Mouse (Mus musculus) heart, embryonic 12.5 days (tissue): ENCODE data around the gene Epha4. TPM values are rescaled to one million over a fixed set of nuclear protein-coding genes. Genes with fewer than 3 reads are reported as not detected.

ENCODE experiments used
- ATAC-seq: fragments of 200-750 bp; cut with Nextera tagmentation; 2 replicates; pipeline ENCODE4 v1.8.0; 2017; ENCODE audit warnings: moderate TSS enrichment, moderate library complexity; ENCODE audit not compliant: insufficient number of reproducible peaks, low FRiP score
- H3K27ac ChIP-seq: fragments of 300-500 bp; sonication (generic); 2 replicates; pipeline ENCODE4 v1.5.1; 2016; ENCODE audit warnings: mild to moderate bottlenecking, moderate library complexity; ENCODE audit not compliant: poor library complexity, severe bottlenecking
- H3K27me3 ChIP-seq: fragments of 300-500 bp; sonication (generic); replicated peaks from 2 replicates; pipeline ENCODE4 v1.6.1; 2016; ENCODE audit warnings: mild to moderate bottlenecking, moderate library complexity
- H3K36me3 ChIP-seq: fragments of 300-500 bp; sonication (generic); 2 replicates; pipeline ENCODE4 v1.6.1; 2016; ENCODE audit warnings: mild to moderate bottlenecking, moderate library complexity
- H3K4me1 ChIP-seq: fragments of 300-500 bp; sonication (generic); replicated peaks from 2 replicates; pipeline ENCODE4 v1.6.1; 2016; ENCODE audit warnings: mild to moderate bottlenecking
- H3K4me2 ChIP-seq: fragments of 300-500 bp; sonication (generic); 2 replicates; pipeline ENCODE4 v1.6.1; 2016; ENCODE audit warnings: mild to moderate bottlenecking, moderate library complexity
- H3K4me3 ChIP-seq: fragments of 300-500 bp; sonication (generic); 2 replicates; pipeline ENCODE4 v1.5.1; 2016; ENCODE audit warnings: mild to moderate bottlenecking
- H3K9ac ChIP-seq: fragments of 300-500 bp; sonication (generic); 2 replicates; pipeline ENCODE4 v1.6.1; 2016; ENCODE audit warnings: mild to moderate bottlenecking, moderate library complexity
- H3K9me3 ChIP-seq: fragments of 300-500 bp; sonication (generic); replicated peaks from 2 replicates; pipeline ENCODE4 v1.6.1; 2016; ENCODE audit warnings: mild to moderate bottlenecking, moderate library complexity
- WGBS: fragments of 180-500 bp; shearing (Covaris S2); methylation state at CpG from one replicate; pipeline ENCODE4 v1.1.7; 2016; 5-methylcytosine and 5-hydroxymethylcytosine counted together
- microRNA-seq: library from miRNA; unstranded; fragments of <30 nt; microRNA quantifications from one replicate; pipeline ENCODE4, GENCODE M21; 2017
- polyA plus RNA-seq: library from polyadenylated mRNA; unstranded; fragments of >200 nt; fragmentation: Nextera tagmentation; extraction: Ambion mirVana; gene quantifications from 2 replicates; pipeline ENCODE4 v1.2.1, GENCODE M21; 2016

The Epha4 gene
- polyA plus RNA-seq, 1 experiment from 2014 or later = 6.2 TPM

DNA sequence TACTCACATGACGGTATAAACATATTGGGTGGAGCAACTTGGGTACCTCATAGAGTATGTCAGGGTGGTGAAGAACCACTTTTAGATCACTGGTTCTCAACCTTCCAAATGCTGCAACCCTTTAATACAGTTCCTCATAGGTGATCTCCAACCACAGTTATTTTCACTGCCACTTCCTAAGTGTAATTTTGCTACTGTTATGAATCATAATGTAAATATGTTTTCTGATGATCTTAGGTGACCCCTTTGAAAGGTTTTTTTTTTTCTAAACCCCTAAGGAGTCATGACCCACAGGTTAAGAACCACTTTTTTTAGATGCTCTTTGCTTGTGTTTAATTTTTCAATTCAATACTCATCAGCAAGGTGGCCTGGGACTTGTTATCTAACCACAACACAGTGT, 151.0 kb downstream of the Epha4 start:
- Histone ChIP-seq H3K4me1 (no peaks in the 10 kb centered on the region), H3K27ac (no peak overlapping the region), H3K4me2 (no peak overlapping the region), H3K9me3 (no peaks in the 10 kb centered on the region), H3K4me3 (no peak overlapping the region), H3K9ac (no peak overlapping the region), H3K27me3 (no peaks in the 10 kb centered on the region), H3K36me3 (no peaks in the 10 kb centered on the region)
- 83% methylated on average over 1 of the region's 1 CpGs for WGBS
- no peak for ATAC-seq

DNA sequence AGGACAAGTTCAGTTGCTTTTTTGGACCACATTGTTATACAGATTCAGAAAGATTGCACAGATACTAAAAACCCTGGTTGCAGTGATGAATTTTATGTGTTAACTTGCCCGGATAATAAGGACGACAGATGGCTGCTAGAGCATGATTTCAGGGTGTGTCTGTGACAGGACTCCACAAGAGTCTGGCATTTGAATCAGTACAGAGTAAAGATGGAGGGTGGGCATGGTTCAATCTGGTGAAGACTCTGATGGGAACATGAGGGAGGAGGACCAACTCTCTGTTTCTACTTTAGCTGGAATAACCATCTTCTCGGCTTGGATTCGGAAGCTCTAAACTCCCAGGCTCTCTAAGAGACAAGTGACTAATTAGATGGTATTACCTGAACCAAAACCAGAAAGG, 168.4 kb downstream of the Epha4 start:
- H3K27me3 ChIP-seq = no peaks in the 10 kb centered on the region
- H3K4me3 ChIP-seq = no peak overlapping the region
- no peak overlapping the region for H3K9ac ChIP-seq
- no peaks in the 10 kb centered on the region for H3K9me3 ChIP-seq
- H3K27ac ChIP-seq = no peak overlapping the region
- ATAC-seq = no peak
- H3K4me1 ChIP-seq = no peaks in the 10 kb centered on the region
- no peaks in the 10 kb centered on the region for H3K36me3 ChIP-seq
- 86% methylated on average over 4 of the region's 4 CpGs for WGBS
- H3K4me2 ChIP-seq = no peak overlapping the region

DNA sequence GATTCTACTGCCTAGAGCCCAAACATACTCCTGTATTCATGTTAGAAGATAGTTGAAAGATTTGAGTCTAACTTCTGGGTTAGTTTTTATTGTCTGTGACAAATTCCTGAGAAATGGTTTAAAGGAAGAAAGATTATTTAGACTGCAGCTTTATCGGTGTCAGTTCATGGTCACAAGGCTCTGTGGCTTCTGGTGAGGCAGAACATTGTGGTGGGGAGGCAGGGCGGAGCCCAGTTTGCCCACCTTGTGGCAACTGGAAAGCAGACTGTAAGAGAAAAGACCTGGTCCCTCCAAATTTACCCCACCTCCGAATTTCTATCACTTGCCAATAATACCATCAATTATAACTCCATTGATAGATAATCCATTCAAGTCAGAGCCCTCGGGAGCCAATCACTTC, 171.1 kb downstream of the Epha4 start:
- H3K27ac ChIP-seq = no peak overlapping the region
- H3K9ac ChIP-seq = no peak overlapping the region
- H3K4me1 ChIP-seq = 0 out of 2 replicates have a peak, but pooled peaks cover 3% of the 10 kb centered on the region
- no peaks in the 10 kb centered on the region for H3K27me3 ChIP-seq
- no peaks in the 10 kb centered on the region for H3K36me3 ChIP-seq
- no peak overlapping the region for H3K4me2 ChIP-seq
- H3K4me3 ChIP-seq = no peak overlapping the region
- WGBS = 87% methylated on average over 4 of the region's 4 CpGs
- ATAC-seq = no peak
- H3K9me3 ChIP-seq = no peaks in the 10 kb centered on the region

DNA sequence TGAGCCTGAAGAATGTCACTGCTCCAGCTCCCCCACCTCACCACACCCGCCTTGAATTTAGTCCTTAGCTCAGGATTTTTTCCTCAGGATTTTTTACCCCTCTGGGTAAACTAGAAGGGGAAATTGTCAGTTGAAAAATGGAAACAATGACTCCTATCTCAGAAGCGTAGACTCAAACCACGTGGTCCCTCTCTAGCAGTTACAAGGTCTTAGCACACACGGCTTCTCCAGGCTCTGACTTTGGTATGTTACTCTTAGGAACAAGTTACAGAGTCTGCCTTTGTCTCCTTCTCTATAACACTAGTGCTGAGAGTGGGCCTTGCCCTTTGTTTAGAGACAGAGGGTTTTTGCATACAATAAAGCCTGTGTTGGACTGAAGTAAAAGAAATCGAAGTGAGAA, 175.2 kb downstream of the Epha4 start:
- ATAC-seq = no peak
- WGBS = 57% methylated on average over 5 of the region's 5 CpGs
- Histone ChIP-seq H3K27ac (no peak overlapping the region), H3K36me3 (no peaks in the 10 kb centered on the region), H3K9ac (no peak overlapping the region), H3K27me3 (no peaks in the 10 kb centered on the region), H3K4me1 (peaks cover 7% of the 10 kb centered on the region; the same call in 1 of the 2 replicates), H3K4me3 (no peak overlapping the region), H3K4me2 (no peak overlapping the region), H3K9me3 (no peaks in the 10 kb centered on the region)

DNA sequence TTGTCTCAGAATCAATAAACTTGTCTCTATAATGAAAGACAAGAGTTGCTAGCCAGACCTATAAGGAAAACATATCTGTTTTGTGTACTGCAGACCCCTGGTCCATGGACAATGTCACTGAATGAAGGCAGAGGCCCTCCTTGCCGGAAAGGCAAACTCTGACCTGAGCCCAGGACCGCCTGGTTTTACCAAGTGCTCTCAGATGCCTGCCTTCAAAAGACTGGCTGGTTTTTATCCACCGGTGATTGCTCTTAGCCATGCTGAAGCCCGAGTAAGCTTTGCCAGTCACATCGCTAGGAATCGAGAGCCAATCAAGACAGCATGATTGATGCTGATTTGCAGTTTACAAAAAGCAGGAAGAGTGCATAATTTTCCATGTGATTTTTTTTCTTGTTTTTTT, 176.5 kb downstream of the Epha4 start:
- 28% methylated on average over 6 of the region's 6 CpGs for WGBS
- no peak for ATAC-seq

DNA sequence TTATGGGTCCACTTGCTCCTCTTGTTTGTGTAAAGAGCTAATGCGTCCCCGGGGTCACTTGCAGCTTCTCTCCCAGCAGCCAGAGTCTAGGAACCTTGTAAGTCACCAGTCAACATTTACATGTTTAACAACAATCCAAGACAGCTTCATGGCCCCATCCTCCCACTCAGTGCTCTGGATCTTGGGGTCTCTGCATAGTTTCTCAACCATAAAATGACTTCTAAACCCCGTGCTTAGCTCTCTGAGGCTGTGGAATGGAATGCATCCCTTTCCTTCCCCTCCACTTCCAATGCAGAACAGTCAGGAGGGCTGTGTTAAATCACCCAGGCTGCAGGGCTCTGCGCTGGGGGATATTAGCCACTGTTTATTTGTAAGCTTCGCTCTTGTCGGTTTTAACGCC, 178.0 kb downstream of the Epha4 start:
- 59% methylated on average over 7 of the region's 7 CpGs for WGBS
- Histone ChIP-seq H3K36me3 (no peaks in the 10 kb centered on the region), H3K27me3 (no peaks in the 10 kb centered on the region), H3K4me3 (no peak overlapping the region), H3K9me3 (no peaks in the 10 kb centered on the region), H3K9ac (no peak overlapping the region), H3K4me1 (peaks cover 7% of the 10 kb centered on the region; the same call in 1 of the 2 replicates), H3K27ac (no peak overlapping the region), H3K4me2 (no peak overlapping the region)
- ATAC-seq = no peak

More for the DNA sequence above, 176.5 kb downstream of the Epha4 start:
- Histone ChIP-seq H3K27me3 (no peaks in the 10 kb centered on the region), H3K4me1 (peaks cover 7% of the 10 kb centered on the region; the same call in 1 of the 2 replicates), H3K27ac (no peak overlapping the region), H3K9me3 (no peaks in the 10 kb centered on the region), H3K4me2 (no peak overlapping the region), H3K9ac (no peak overlapping the region), H3K36me3 (no peaks in the 10 kb centered on the region), H3K4me3 (no peak overlapping the region)

DNA sequence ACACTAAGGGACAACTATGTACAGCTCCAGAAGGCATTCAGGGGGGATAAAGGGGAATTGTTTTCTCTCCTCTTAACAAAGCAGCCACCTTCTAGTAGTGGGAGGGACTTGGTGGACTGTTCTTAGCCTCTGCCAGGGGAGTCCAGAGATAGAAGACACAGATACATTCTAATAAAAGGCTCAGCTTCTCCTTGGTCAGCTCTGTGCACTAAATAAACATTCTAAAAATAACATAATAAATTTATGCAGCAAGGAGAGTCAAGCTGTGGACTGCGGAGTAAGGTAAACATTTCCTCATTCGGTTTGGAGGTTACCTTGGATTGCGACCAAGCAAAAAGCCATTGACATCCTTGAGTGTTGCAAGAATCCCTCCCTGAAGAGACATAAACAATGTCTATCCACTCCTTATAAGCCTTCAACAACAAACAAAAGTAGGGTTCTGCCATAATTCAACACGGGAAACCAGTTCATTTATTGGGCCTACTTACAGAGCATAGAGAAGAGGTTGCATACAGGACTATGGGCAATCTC, 196.2 kb downstream of the Epha4 start:
- WGBS = 85% methylated on average over 4 of the region's 4 CpGs
- Histone ChIP-seq H3K27ac (no peak overlapping the region), H3K4me3 (no peak overlapping the region), H3K9me3 (no peaks in the 10 kb centered on the region), H3K36me3 (no peaks in the 10 kb centered on the region), H3K9ac (no peak overlapping the region), H3K27me3 (no peaks in the 10 kb centered on the region), H3K4me1 (no peaks in the 10 kb centered on the region), H3K4me2 (no peak overlapping the region)
- ATAC-seq = no peak

Small RNA genes within 50 kb of the gene (microRNA-seq; reads per million reads assigned to microRNA genes)
- not detected for gene Mir6352
